Mouse (Mus musculus): ENCODE results near the gene Trim75. TPM values are rescaled to one million over a fixed set of nuclear protein-coding genes. Genes with fewer than 3 reads are reported as not detected.
"Not testable (repeated sequence)": the region's sequence is repeated elsewhere in the genome, so short reads cannot be mapped to it uniquely, and the experiment has no call there.

Trim75 gene
- 0.08 TPM in 1 of 2 replicates, not detected in the other for polyA plus RNA-seq (2015; fragmentation: Nextera tagmentation; extraction: Ambion mirVana)

DNA sequence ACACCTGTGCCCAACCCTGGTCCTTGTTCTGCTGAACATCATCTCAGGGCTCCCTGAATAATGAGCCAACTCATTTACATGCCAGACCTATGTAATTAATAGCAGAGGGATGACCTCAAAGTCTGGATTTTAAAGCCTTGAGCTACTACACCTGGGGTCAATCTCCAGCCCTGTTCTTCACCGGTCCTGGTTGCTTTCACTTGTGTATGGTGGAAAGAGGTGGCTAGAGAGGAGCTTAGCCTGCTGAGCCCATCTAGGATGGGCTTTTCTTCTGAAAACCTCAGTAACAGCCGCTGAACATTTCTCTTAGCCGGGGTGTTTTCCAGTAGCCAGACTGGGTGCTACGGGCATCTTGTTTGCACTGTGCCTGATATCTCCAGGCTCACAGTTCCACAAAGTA is at the start of gene Trim75:
Trim75 (minus strand) TSS at position 101 of the 400 bp plus-strand sequence.
- Histone ChIP-seq H3K9ac (no peak within 1 kb of the TSS), H3K27ac (no peak within 1 kb of the TSS), H3K4me2 (no peak within 1 kb of the TSS), H3K4me1 (replicated peaks) (no peaks in the 10 kb centered on the region), H3K36me3 (no peaks in the 10 kb centered on the region), H3K4me3 (no peak within 1 kb of the TSS), H3K9me3 (no peaks in the 10 kb centered on the region), H3K27me3 (no peaks in the 10 kb centered on the region)
- ATAC-seq (ENCODE audit: low FRiP score): no peak
- WGBS: 93% methylated on average over 4 of the region's 4 CpGs

DNA sequence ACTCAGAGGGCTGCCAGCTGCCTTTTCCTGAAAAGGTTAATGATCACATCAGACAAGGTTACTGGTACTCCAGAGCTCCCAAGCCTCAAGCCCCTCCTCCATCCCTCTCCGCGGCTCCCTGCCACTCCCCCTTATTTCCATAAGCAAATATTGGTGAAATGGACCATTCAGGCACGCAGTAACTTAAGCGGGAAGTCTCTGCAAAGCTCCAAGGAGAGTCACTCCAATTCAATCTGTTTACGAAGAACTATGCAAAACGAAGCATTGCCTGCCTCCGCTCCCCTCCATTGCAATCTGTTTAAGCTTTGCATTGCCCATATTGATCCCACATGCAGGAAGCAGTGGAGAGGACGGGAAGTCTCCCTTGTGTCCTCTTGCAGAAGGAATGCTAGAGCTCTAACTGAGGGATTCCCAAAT is 49.5 kb upstream of the Trim75 start, which contains the start of gene Apela:
Apela (minus strand) TSS at position 220 of the 417 bp plus-strand sequence.
- peak within 1 kb of the TSS; percentile 53; the same call in 1 of the 2 replicates for H3K9ac ChIP-seq
- no peaks in the 10 kb centered on the region for H3K27me3 ChIP-seq
- peak within 1 kb of the TSS; percentile 36 for H3K4me3 ChIP-seq

DNA sequence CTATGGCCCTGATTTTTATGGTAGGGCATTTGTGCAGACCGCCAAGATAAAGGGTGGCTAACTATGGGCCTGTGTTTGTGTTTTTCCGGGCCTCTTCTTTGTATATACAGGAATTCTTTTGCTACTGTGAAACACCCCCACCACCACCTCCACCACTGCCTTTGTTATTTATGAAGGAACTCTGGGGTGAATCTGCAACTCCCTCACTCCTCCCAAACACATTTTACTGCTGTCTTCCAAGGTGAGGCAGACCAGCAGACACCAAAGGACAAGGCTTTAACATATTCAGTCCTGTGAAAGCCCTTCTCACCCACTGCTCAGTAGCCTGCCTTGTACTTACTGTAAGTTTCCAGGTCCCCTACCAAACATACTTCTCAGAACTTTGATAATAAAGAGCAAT is 46.5 kb upstream of the Trim75 start:
- H3K36me3 ChIP-seq: no peaks in the 10 kb centered on the region
- 35% methylated on average over 2 of the region's 2 CpGs for WGBS
- ATAC-seq (ENCODE audit: low FRiP score): no peak
- no peak overlapping the region for H3K4me3 ChIP-seq
- no peak overlapping the region for H3K27ac ChIP-seq
- no peaks in the 10 kb centered on the region for H3K27me3 ChIP-seq
- H3K9me3 ChIP-seq: no peaks in the 10 kb centered on the region
- no peak overlapping the region for H3K4me2 ChIP-seq
- H3K9ac ChIP-seq: no peak overlapping the region
- H3K4me1 ChIP-seq (replicated peaks): peaks cover 16% of the 10 kb centered on the region

More for the DNA sequence above, 49.5 kb upstream of the Trim75 start, which contains the start of gene Apela:
- WGBS: under 1% methylated on average over 8 of the region's 8 CpGs
- no peaks in the 10 kb centered on the region for H3K36me3 ChIP-seq
- H3K4me1 ChIP-seq (replicated peaks): peaks cover 16% of the 10 kb centered on the region
- no peaks in the 10 kb centered on the region for H3K9me3 ChIP-seq
- peak; percentile 78 for ATAC-seq (ENCODE audit: low FRiP score)
- no peak within 1 kb of the TSS for H3K27ac ChIP-seq
- peak within 1 kb of the TSS; percentile 61 for H3K4me2 ChIP-seq

DNA sequence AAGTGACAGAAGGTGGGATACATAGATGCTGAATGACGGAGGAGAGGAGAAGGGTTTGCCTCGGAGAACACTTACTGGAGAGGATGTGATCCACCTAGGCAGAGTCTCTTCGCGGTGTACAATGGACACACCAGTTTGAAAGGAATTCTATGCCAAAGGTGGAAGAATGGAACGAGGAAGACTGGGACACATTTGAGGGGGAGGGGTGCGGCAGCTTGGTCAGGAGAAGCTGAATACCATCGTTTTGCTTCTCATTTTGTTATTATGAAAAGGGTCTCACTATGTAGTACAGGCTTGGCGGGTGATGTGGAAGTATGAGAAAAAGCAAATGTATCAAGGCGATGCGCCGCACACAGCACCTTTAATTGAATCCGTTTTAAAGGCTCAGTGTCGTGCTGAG is 45.4 kb upstream of the Trim75 start:
- Histone ChIP-seq H3K4me2 (no peak overlapping the region), H3K36me3 (no peaks in the 10 kb centered on the region), H3K4me1 (replicated peaks) (peaks cover 16% of the 10 kb centered on the region), H3K4me3 (no peak overlapping the region), H3K9ac (no peak overlapping the region), H3K27ac (no peak overlapping the region), H3K27me3 (no peaks in the 10 kb centered on the region), H3K9me3 (no peaks in the 10 kb centered on the region)
- WGBS: 86% methylated on average over 13 of the region's 13 CpGs
- ATAC-seq (ENCODE audit: low FRiP score): no peak

DNA sequence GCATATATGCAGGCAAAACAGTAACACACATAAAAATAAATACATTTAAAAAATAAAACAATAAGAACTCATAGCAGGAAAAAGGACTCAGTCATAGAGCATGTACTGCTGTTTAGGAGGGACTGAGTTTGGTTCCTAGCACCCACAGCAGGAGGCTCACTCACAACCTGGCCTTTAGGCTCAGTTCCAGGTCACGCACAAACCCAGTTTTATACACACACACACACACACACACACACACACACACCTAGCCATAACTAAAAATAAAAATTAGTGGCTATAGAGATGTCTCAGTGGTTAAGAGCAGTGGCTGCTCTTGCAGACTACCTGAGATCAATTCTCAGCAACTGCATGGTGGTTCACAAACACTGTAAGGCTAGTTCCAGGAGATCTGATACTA is 44.5 kb upstream of the Trim75 start:
- Histone ChIP-seq H3K4me2 (no peak overlapping the region), H3K4me3 (no peak overlapping the region), H3K27me3 (no peaks in the 10 kb centered on the region), H3K9me3 (no peaks in the 10 kb centered on the region), H3K9ac (no peak overlapping the region), H3K4me1 (replicated peaks) (peaks cover 12% of the 10 kb centered on the region), H3K27ac (no peak overlapping the region), H3K36me3 (no peaks in the 10 kb centered on the region)
- ATAC-seq (ENCODE audit: low FRiP score): no peak
- 93% methylated on average over 1 of the region's 1 CpGs for WGBS

DNA sequence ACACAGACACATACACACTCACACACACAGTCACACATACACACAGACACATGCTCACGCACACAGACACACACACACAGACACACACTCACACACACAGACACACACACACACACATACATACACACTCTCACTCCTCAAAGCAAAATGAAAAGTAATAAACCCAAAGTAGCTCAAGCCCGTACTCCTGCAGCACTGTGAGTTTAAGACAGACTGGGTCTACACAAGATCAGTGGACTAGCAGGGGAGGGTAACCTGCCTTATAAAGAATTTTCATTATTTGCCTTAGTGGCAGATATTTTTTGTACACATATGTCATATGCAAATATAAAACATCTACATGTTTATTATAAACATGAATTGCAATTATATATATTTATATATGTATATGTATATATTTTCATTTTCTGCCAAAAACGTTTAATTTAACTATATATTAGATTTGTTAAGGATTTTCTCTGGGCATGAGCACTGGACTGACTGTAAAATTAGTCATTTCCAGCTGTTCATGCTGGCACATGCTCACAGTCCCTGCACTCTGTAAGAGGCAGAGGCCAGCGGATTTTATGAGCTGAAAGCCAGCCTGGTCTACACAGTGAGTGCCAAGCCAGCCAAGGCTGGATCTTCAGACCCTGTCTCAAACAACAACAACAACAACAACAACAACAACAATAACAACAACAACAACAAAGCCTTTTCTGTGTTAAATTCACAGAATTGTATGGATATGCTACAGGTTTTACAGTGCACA is 43.3 kb upstream of the Trim75 start:
- Histone ChIP-seq H3K4me1 (replicated peaks) (peaks cover 9% of the 10 kb centered on the region), H3K4me2 (no peak overlapping the region), H3K4me3 (no peak overlapping the region), H3K27ac (no peak overlapping the region), H3K36me3 (no peaks in the 10 kb centered on the region), H3K27me3 (no peaks in the 10 kb centered on the region), H3K9me3 (no peaks in the 10 kb centered on the region), H3K9ac (no peak overlapping the region)
- WGBS: 85% methylated on average over 4 of the region's 4 CpGs
- no peak for ATAC-seq (ENCODE audit: low FRiP score)

DNA sequence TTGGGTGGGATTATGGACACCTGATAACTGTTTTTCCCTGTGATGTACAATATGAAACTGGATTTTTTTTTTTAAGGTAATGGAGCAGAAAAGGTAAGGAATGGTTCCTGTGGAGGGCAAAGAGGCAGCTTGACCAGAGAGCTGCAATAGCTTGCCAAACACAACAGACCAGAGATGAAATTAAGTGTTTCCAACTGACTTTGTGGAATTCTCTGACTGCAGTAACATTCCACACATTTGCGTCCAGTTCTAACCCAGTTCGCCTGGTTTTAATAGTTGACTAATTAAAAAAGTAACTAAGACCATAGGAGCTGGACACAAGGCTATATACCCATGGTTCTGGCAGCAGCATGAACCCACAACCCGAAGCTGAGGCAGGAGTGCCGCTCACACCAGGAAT is 42.1 kb upstream of the Trim75 start:
- Histone ChIP-seq H3K27ac (no peak overlapping the region), H3K9me3 (no peaks in the 10 kb centered on the region), H3K4me1 (replicated peaks) (0 out of 2 replicates have a peak, but pooled peaks cover 4% of the 10 kb centered on the region), H3K9ac (no peak overlapping the region), H3K4me2 (no peak overlapping the region), H3K36me3 (no peaks in the 10 kb centered on the region), H3K4me3 (no peak overlapping the region), H3K27me3 (no peaks in the 10 kb centered on the region)
- WGBS: 93% methylated on average over 4 of the region's 4 CpGs
- no peak for ATAC-seq (ENCODE audit: low FRiP score)

DNA sequence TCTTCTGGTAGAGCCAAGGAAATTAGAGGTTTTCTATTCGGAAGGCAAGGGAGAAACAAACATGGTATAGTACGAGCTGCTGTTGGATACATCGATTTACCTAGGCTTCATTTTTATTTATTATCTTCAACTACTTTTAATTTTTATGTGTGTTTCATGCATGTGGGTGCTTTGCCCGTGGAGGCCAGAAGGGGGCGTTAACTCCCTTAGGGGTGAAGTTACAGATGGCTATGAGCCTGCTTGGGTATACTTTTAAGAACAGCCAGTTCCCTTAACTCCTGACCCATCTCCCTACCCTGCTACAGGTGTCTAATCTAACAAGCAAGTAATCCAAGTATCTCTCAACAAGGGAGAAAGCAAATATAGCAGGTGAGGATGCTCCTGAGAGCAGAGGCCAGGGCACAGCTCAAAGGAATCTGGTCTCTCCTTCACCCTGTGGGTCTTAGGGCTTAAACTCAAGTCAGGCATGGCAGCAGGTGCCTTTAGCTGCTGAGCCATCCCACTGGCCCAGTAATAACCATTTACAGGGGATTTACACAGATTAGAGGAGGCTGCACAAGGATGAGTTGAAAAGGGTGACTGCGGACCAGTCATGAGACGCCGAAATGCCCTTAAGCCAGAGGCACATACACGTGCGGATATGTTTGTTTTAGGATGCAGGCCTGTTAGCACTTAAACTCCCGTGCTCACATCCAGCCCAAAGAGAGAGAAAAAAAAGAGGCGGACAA is 41.5 kb upstream of the Trim75 start:
- no peaks in the 10 kb centered on the region for H3K4me1 ChIP-seq (replicated peaks)

DNA sequence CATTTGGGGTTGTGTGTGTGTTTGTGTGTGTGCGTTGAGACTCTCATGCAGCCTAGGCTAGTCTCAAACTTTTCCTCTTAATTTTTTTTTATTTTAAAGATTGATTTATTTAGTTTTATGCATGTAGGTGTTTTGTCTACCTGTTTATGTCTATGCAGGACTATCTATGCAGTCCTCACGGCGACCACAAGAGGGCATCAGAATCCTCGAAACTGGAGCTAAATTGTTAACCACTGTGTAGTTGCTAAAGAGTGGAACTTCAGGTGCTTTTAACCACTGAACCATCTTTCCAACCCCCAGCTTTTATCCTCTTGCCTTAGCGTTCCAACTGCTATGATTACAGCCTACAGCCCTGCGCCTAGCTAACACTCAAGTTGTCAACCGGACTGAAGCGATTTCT is 34.9 kb upstream of the Trim75 start:
- H3K36me3 ChIP-seq: no peaks in the 10 kb centered on the region
- no peak overlapping the region for H3K27ac ChIP-seq
- H3K9me3 ChIP-seq: no peaks in the 10 kb centered on the region
- H3K4me2 ChIP-seq: no peak overlapping the region
- H3K9ac ChIP-seq: no peak overlapping the region
- no peaks in the 10 kb centered on the region for H3K4me1 ChIP-seq (replicated peaks)
- ATAC-seq (ENCODE audit: low FRiP score): no peak
- no peaks in the 10 kb centered on the region for H3K27me3 ChIP-seq
- H3K4me3 ChIP-seq: no peak overlapping the region
- WGBS: 47% methylated on average over 8 of the region's 8 CpGs

More for the DNA sequence above, 41.5 kb upstream of the Trim75 start:
- H3K36me3 ChIP-seq: no peaks in the 10 kb centered on the region
- no peaks in the 10 kb centered on the region for H3K27me3 ChIP-seq
- H3K9me3 ChIP-seq: no peaks in the 10 kb centered on the region
- 89% methylated on average over 12 of the region's 12 CpGs for WGBS
- no peak overlapping the region for H3K9ac ChIP-seq
- ATAC-seq (ENCODE audit: low FRiP score): no peak
- H3K4me2 ChIP-seq: no peak overlapping the region
- no peak overlapping the region for H3K27ac ChIP-seq
- no peak overlapping the region for H3K4me3 ChIP-seq

DNA sequence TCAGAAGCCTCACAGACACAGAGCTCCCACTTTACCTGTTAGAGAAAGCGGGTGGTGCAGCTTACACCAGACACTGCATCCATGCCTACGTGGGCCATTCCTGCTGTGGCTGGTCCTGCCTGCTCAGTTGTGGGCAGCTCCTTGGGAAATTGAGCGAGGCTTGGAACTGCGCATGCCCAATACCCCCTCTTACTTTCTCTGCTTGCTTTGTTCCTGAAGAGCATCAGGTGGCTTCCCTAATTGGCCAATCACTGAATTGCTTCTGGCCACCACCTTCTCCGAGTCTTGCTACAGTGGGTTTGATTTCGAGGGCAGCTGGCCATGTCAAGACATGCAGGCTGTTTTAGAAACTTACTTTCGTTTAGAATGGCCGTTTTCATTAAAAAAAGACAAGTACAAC is 30.8 kb upstream of the Trim75 start, which contains the start of the genes Trim61 and Trim60:
Trim61 (minus strand) TSS at position 101 of the 400 bp plus-strand sequence.
Trim60 (minus strand) TSS at position 162 of the 400 bp plus-strand sequence.
- Histone ChIP-seq H3K36me3 (no peaks in the 10 kb centered on the region), H3K4me1 (replicated peaks) (no peaks in the 10 kb centered on the region), H3K27me3 (no peaks in the 10 kb centered on the region), H3K27ac (no peak within 1 kb of the TSS), H3K4me3 (no peak within 1 kb of the TSS), H3K4me2 (no peak within 1 kb of the TSS), H3K9me3 (no peaks in the 10 kb centered on the region), H3K9ac (no peak within 1 kb of the TSS)
- WGBS: 89% methylated on average over 8 of the region's 8 CpGs
- no peak for ATAC-seq (ENCODE audit: low FRiP score)

DNA sequence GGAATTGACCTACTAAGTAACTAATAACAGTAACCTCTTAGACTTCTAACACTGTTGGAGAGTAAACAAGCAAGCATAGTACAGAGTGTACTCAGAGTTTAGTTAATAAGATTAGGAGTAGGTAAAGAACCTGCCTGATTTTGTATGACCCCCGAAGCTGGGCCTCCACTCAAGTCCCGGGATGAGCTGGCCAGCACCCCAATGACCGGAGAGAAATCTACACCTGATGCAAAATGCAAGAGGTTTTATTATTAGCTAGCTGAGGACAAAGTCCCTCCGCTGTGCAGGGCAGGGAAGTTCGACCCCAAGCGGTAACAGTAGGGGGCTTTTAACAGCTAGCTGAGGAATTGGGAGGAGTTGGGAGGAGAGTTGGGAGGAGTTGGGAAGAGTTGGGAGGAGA is 20.0 kb upstream of the Trim75 start:
- not testable (repeated sequence) for H3K4me1 ChIP-seq (replicated peaks); H3K4me3 ChIP-seq; H3K27ac ChIP-seq; H3K36me3 ChIP-seq; H3K27me3 ChIP-seq; ATAC-seq (ENCODE audit: low FRiP score); H3K4me2 ChIP-seq; H3K9ac ChIP-seq; H3K9me3 ChIP-seq
- WGBS: 83% methylated on average over 6 of the region's 6 CpGs

DNA sequence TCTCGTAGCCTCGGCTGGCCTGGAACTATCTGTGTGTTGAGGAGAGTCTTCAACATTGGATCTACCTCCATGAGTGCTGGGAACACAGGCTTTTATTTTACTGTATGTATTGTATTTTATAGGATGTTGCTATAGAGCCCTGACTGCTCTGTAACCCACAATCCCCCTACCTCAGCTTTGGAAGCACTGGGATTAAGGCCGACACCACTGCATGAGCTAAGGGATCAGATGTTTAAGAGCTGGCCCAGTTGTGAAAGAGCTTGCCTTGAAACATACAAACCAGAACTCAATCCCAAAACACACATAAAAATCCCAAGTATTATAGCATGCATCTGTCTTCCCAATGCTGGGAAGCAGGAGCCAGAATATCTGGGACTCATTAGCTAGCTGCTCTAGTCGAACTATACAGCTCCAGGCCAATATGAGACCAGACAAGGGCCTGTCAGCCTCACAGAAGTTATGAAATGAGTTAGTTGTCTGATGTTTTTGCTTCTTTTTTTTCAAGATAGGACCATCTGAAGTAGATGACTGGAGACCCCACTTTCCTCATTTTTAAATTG is 11.3 kb upstream of the Trim75 start:
- H3K27me3 ChIP-seq: no peaks in the 10 kb centered on the region
- H3K36me3 ChIP-seq: no peaks in the 10 kb centered on the region
- no peak overlapping the region for H3K4me2 ChIP-seq
- H3K27ac ChIP-seq: no peak overlapping the region
- H3K4me1 ChIP-seq (replicated peaks): no peaks in the 10 kb centered on the region
- H3K9ac ChIP-seq: no peak overlapping the region
- no peak overlapping the region for H3K4me3 ChIP-seq
- 87% methylated on average over 4 of the region's 4 CpGs for WGBS
- no peaks in the 10 kb centered on the region for H3K9me3 ChIP-seq
- no peak for ATAC-seq (ENCODE audit: low FRiP score)
